Mouse (Mus musculus) gastrocnemius, postnatal 10 days (tissue): ENCODE measurements around the gene Nckap5. TPM values are rescaled to one million over a fixed set of nuclear protein-coding genes. Genes with fewer than 3 reads are reported as not detected.

Experiments
- DNase-seq: peaks from one replicate; pipeline ENCODE4 v3.0.0; 2021; ENCODE audit warnings: mixed read lengths
- total RNA-seq, 2 experiments: library from RNA; stranded (reverse); gene quantifications; 2 replicates each; pipeline ENCODE4 v1.2.3; 2021

The Nckap5 gene
- total RNA-seq, 2 experiments from 2014 or later = 2.5 to 3.9 TPM

GRCm38 (mm10) chr1:126765506-126766170 is 65.0 kb downstream of the Nckap5 start:
- no peak for DNase-seq

GRCm38 (mm10) chr1:126764201-126764600 is 66.4 kb downstream of the Nckap5 start:
- no peak for DNase-seq

- no peak for DNase-seq
Observed at GRCm38 (mm10) chr1:126763192-126763591, 67.4 kb downstream of the Nckap5 start.

- DNase-seq = no peak
Observed at GRCm38 (mm10) chr1:126760386-126760785, 70.2 kb downstream of the Nckap5 start.

GRCm38 (mm10) chr1:126755682-126756081 is 74.9 kb downstream of the Nckap5 start:
- DNase-seq = no peak

GRCm38 (mm10) chr1:126753611-126754010 is 77.0 kb downstream of the Nckap5 start:
- no peak for DNase-seq

GRCm38 (mm10) chr1:126752247-126753037 is 78.2 kb downstream of the Nckap5 start:
- DNase-seq = no peak

- no peak for DNase-seq
Observed at GRCm38 (mm10) chr1:126751137-126751536, 79.5 kb downstream of the Nckap5 start.

- no peak for DNase-seq
Observed at GRCm38 (mm10) chr1:126750156-126750555, 80.4 kb downstream of the Nckap5 start.

- no peak for DNase-seq
Observed at GRCm38 (mm10) chr1:126747914-126748313, 82.7 kb downstream of the Nckap5 start.

- no peak for DNase-seq
Observed at GRCm38 (mm10) chr1:126745482-126746136, 85.0 kb downstream of the Nckap5 start.

- no peak for DNase-seq
Observed at GRCm38 (mm10) chr1:126744631-126745305, 85.8 kb downstream of the Nckap5 start.

GRCm38 (mm10) chr1:126738291-126738640 is 92.3 kb downstream of the Nckap5 start:
- peak; percentile 5 for DNase-seq

GRCm38 (mm10) chr1:126737554-126738290 is 92.9 kb downstream of the Nckap5 start:
- DNase-seq = peak; percentile 28

- DNase-seq = no peak
Observed at GRCm38 (mm10) chr1:126731691-126732090, 98.9 kb downstream of the Nckap5 start.

- DNase-seq = no peak
Observed at GRCm38 (mm10) chr1:126726400-126727055, 104.1 kb downstream of the Nckap5 start.

GRCm38 (mm10) chr1:126725628-126726367 is 104.8 kb downstream of the Nckap5 start:
- no peak for DNase-seq

- no peak for DNase-seq
Observed at GRCm38 (mm10) chr1:126721917-126722316, 108.7 kb downstream of the Nckap5 start.

- no peak for DNase-seq
Observed at GRCm38 (mm10) chr1:126719733-126720348, 110.8 kb downstream of the Nckap5 start.

- no peak for DNase-seq
Observed at GRCm38 (mm10) chr1:126706611-126707010, 124.0 kb downstream of the Nckap5 start.
